Mouse (Mus musculus): ENCODE measurements at regions not wholly inside any gene's neighbourhood (a gene's known extent, or its start where the extent isn't known, plus 50 kb on each side); places are given as distances from the start of the nearest gene placed in this dataset.

- TF ChIP-seq CTCF (IDR thresholded peaks at IDR 0.05) (no peak), POLR2A (IDR thresholded peaks at IDR 0.05; ENCODE audit: insufficient read depth, low read depth, low read length) (no peak)
These were observed 148.7 kb downstream of the Rap2a start for GRCm38 (mm10) chr14:120626936-120627277.

All from heart, adult 2 months (tissue).